Comparison of ENCODE assay signal across 7 mouse cellular contexts in the genomic region with DNA sequence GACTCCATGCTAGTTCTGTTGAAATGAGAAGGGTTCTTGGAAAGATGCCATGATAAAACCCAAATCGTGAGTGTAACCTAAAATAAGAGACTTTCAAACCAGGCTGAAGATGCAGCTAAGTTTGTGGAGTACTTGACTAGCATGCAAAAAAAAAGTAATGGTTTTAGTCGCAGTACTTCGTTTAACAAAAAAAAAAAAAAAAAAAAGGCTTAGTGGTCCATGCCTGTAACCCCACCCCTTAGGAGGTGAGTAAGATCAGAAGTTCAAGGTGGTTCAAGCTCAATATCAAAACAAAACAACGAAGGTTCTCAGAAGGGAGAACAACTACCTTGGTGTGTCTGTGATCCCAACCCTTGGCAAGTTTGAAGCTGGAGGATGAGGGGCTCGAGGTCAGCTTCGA.
DNase-seq lines count a peak whose midpoint lies in the region; ATAC-seq and TF ChIP-seq lines count a peak whose summit lies in the region.

No protein-coding gene starts in this region.

- whole genome bisulfite sequencing in lung, adult 2 months: 47% methylated on average over 6 of the region's 6 CpGs
- WGBS in forebrain, embryonic 14.5 days: 59% methylated on average over 6 of the region's 6 CpGs
- 51% methylated on average over 6 of the region's 6 CpGs for WGBS in limb, embryonic 13.5 days
- 63% methylated on average over 6 of the region's 6 CpGs for WGBS in olfactory bulb, adult 2 months

- no peak overlapping the region for H3K27ac ChIP-seq in forebrain, embryonic 14.5 days (ENCODE audit: low read depth, low read length)
- peak overlapping the region; percentile 52; the same call in 1 of the 2 replicates for H3K27ac ChIP-seq in limb, embryonic 13.5 days
- H3K27ac ChIP-seq in olfactory bulb, adult 2 months (ENCODE audit: insufficient read depth, low read depth, low read length): peak overlapping the region; percentile 1

- H3K9me3 ChIP-seq in forebrain, embryonic 14.5 days (replicated peaks; ENCODE audit: control insufficient read depth, low read length): no peaks in the 10 kb centered on the region
- H3K9me3 ChIP-seq in limb, embryonic 13.5 days: no peaks in the 10 kb centered on the region

- no peaks in the 10 kb centered on the region for H3K36me3 ChIP-seq in forebrain, embryonic 14.5 days (ENCODE audit: control insufficient read depth, insufficient read depth, low read length)
- H3K36me3 ChIP-seq in limb, embryonic 13.5 days: no peaks in the 10 kb centered on the region

- TF ChIP-seq CTCF in lung, adult 2 months (IDR thresholded peaks at IDR 0.05; ENCODE audit: insufficient read depth, low read length): no peak
- no peak for TF ChIP-seq CTCF in olfactory bulb, adult 2 months (IDR thresholded peaks at IDR 0.05; ENCODE audit: insufficient read depth, low read depth, low read length)

- H3K4me1 ChIP-seq in lung, adult 2 months (ENCODE audit: control insufficient read depth, insufficient read depth, low read length): peaks cover 5% of the 10 kb centered on the region
- H3K4me1 ChIP-seq in forebrain, embryonic 14.5 days (ENCODE audit: control insufficient read depth, insufficient read depth, low read length): peaks cover 21% of the 10 kb centered on the region
- H3K4me1 ChIP-seq in limb, embryonic 13.5 days: peaks cover 51% of the 10 kb centered on the region
- peaks cover 38% of the 10 kb centered on the region for H3K4me1 ChIP-seq in olfactory bulb, adult 2 months (ENCODE audit: control insufficient read depth, insufficient read depth, low read length)

- no peaks in the 10 kb centered on the region for H3K27me3 ChIP-seq in forebrain, embryonic 14.5 days (replicated peaks; ENCODE audit: control insufficient read depth, insufficient read depth, low read length)
- no peaks in the 10 kb centered on the region for H3K27me3 ChIP-seq in limb, embryonic 13.5 days

- H3K4me2 ChIP-seq in forebrain, embryonic 14.5 days (ENCODE audit: low read length): peak overlapping the region; percentile 47
- H3K4me2 ChIP-seq in limb, embryonic 13.5 days (replicated peaks): peak overlapping the region; percentile 63

- peak overlapping the region; percentile 54; the same call in 1 of the 2 replicates for H3K9ac ChIP-seq in forebrain, embryonic 14.5 days (ENCODE audit: low read length)
- H3K9ac ChIP-seq in limb, embryonic 13.5 days: peak overlapping the region; percentile 63

- ATAC-seq in forebrain, embryonic 14.5 days: no peak
- ATAC-seq in limb, embryonic 13.5 days (ENCODE audit: low FRiP score, low read depth): no peak

- DNase-seq in lung, adult 2 months: no peak
- DNase-seq in lung, postnatal 36 days: no peak
- no peak for DNase-seq in forebrain, embryonic 14.5 days (ENCODE audit: low spot score)
- DNase-seq in natural killer cell, adult 2 months (ENCODE audit: low spot score in 2 of 2): no peak
- no peak for DNase-seq in spleen, adult 18-20 months

- no peak for TF ChIP-seq POLR2A in lung, adult 2 months (IDR thresholded peaks at IDR 0.05; ENCODE audit: borderline replicate concordance, extremely low read depth, low read depth, low read length)
- no peak for TF ChIP-seq POLR2A in olfactory bulb, adult 2 months (IDR thresholded peaks at IDR 0.05; ENCODE audit: insufficient read depth, low read depth, low read length)

- peak overlapping the region; percentile 64 for H3K4me3 ChIP-seq in lung, adult 2 months (replicated peaks; ENCODE audit: extremely low read depth, low read depth, low read length)
- H3K4me3 ChIP-seq in forebrain, embryonic 14.5 days (ENCODE audit: low read depth, low read length): peak overlapping the region; percentile 26; the same call in 1 of the 2 replicates
- H3K4me3 ChIP-seq in limb, embryonic 13.5 days: peak overlapping the region; percentile 41
- no peak overlapping the region for H3K4me3 ChIP-seq in olfactory bulb, adult 2 months (ENCODE audit: insufficient read depth, low read depth, low read length)
